Mouse (Mus musculus) MEL-GATA-1-ER (cell line): Measurements from ENCODE around the gene Gm17693.
"Not testable (repeated sequence)": the region's sequence is repeated elsewhere in the genome, so short reads cannot be mapped to it uniquely, and the experiment has no call there.

Source experiments
- DNase-seq: peaks from one replicate; pipeline ENCODE4 v3.0.0-alpha.2; 2012; ENCODE audit warnings: low read depth; ENCODE audit errors: extremely low read depth

Gm17693 gene

DNA sequence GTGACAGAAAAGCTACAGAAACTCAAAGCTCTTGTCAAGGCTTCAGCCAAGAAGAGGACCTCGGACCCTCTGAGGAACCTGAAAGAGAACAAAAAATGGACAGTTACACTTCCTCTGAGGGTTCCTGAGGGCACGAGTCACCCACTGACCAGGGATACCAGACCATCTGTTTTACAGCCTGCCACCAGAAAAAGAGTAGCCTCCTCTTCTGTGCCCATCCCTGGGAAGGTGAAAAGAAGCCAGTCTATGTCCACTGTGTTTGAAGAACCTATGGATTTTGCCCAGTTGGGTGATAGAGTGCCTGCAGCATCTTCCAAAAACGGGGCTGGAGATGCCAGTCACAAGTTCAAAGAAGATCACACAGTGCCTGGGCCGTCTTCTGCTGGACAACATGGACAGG, at the start of gene Gm17693:
Gene Gm17693, plus strand, starts transcription at position 301 of the 400 bp plus-strand sequence.
- not testable (repeated sequence) for DNase-seq
